Mouse (Mus musculus): Measurements from ENCODE around the gene Cc2d1a.

Cc2d1a gene

DNA sequence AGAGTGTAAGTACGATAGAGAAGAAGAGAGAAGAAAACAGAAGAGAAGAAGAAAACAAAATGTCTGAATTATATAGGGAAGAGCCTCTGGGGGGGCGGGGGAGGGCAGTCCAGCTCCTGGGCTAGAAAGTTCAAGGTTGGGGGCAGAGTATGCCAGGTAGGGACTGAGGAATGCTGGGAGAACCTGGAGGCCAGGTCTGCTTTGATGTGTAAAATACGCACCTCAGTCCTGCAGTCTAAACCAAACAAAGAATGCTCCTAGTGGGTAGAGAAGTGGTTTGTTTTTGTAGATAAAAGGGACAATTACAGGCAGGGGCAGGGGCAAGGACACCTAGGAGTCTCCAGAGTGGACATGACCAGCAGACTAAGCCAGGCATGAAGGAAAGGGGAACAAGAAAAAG is 29.7 kb upstream of the Cc2d1a start:
- DNase-seq (ENCODE audit: low spot score): no peak

DNA sequence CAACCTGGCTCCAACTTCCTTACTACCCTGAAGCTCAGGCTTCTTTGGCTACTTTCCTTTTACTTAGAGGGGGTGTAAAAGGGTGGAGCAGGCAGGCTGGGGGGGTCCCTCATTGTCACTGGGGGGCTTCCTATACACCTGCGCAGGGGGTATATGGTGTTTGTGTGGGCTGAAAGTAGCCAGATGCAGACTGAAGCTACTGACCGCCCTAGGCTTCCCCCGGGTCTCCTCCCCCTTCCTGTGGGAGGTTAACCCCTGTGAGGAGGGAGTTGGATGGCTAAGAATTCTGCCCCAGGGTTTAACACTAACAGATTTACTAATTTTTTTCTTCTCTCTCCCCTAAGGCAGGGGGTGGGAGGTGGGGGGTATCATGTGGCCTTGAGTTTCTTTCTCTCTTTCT is 28.8 kb upstream of the Cc2d1a start:
- no peak for DNase-seq (ENCODE audit: low spot score)

DNA sequence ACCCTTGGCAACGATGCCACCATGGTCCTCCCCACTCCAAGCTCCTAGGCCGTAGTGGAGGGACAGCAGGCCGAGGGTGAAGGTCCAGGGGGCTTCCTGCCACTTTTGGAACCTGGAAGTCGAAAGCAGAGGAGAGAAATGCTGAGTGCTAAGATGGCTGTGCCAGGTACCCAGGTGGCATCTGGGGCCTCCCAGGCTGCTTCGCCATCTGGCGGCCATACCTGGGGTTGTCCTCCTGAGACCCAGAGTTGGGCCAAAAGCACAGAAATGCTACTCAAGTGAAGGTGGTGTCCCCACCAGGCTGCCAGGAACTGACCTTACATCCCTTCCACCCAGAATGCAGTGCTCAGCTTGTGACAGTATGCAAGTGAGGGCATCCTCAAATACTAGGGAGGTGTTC is 26.1 kb upstream of the Cc2d1a start:
- DNase-seq (ENCODE audit: low spot score): no peak

DNA sequence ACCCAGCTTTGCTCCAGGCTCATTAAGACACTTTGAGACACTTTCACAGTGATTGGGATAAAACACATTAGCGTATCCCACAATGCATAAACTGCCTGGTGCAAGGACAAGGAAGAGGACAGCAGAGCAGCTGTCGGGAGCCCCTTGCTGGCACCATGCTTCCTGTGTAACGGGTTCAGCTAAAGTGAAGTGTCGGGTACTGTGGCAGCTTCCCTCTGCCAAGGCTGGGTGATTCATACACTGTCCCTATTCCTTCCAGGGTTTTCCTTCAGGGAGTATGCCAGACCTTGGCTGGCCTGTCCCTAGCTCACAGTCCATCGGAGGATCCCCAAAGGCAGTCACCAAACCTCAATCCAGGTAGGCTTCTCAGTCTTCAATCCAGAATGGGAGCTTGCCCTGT is 22.4 kb upstream of the Cc2d1a start:
- no peak for DNase-seq (ENCODE audit: low spot score)

DNA sequence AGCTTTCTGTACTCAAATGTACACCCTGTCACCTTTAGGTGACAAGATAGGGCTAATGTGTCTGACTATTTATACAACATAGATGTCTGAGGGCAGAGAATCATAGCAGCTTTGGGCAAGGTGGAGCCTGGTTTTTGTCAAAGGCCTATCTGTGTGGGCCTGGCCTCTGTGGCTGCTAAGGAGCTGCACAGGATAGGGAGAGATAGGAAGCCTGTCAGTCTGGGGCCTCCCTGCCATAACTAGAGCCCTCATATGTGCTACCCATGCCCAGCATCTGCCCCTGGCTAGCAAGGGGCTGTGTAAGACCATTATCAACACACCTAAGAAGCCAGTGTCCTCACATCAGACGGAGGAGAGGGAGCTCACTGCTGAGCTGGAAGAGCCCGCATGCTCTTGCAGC is 20.0 kb upstream of the Cc2d1a start:
- no peak for DNase-seq (ENCODE audit: low spot score)

DNA sequence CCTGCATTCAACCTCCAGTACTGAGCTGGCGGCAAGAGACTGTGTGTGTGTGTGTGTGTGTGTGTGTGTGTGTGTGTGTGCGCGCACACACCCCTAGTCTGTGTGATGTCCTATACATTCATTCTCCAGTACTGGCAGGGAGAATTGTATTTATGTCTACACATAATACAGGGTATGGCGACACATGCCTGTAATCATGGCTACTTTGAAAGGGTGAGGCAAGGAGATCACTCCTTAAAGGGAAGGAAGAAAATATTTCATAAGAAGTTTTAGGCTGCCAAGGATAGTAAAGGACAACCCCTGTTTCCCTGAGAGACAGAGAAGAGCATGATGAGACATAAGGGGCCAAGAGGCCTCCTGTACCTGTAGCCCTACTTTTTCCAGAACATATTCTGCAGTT is 9.9 kb upstream of the Cc2d1a start:
- DNase-seq (ENCODE audit: low spot score): no peak

DNA sequence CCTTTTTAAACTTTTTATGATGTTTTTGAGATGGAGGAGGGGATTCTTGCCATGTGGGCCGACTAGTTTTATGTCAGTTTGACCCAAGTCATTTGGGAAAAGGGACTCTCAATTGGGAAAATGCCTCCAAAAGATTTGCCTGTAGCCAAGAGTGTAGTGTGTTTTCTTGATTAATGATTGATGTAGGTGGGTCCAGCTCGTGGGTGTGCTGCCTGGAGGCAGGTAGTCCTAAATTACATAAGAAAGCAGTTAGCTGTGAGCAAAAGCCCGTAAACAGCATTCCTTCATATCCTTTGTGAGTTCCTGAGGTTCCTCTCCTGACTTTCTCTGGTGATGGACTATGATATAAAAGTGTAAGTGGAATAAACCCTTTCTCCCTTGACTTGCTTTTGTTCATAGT is 1.4 kb upstream of the Cc2d1a start:
- no peak for DNase-seq (ENCODE audit: low spot score)

DNA sequence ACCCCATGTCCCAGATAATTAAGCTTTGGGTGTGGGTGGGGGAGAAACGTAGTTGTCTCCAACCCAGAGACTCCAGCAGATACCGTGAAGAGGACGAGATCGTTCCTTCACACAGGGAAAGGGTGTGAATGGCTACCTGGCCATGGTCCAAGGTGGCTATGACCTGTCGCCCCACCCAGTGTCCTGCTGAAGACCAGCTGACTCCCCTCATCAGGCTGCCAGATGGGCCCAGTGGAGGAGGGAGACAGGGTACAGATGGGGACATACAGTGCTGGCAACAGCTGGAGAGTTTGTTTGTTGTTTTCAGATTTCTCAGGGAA is 755 bp upstream of the Cc2d1a start:
- DNase-seq (ENCODE audit: low spot score): no peak

DNA sequence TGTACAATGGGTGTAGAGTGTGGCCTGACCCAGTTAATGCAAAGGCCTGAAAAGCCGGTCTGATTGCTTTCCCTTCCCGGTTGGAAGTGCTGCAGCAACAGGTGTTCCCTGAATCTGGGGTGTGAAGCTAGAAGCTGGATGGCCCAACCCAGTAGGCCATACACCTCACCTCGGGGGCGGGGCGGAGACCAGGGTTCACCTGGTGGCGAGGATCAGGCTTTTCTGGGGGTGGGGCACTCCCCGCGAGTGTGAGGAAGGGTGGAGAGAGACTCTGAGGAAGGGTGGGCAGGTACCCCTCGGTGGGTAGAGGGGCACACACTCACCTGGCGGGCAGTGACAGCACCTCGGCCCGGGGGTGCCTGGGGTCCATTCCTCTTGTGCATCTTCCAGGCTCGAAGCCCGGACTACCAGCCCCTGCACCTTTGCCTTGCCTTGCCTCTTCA is 391 bp downstream of the Cc2d1a start:
- no peak for DNase-seq (ENCODE audit: low spot score)

DNA sequence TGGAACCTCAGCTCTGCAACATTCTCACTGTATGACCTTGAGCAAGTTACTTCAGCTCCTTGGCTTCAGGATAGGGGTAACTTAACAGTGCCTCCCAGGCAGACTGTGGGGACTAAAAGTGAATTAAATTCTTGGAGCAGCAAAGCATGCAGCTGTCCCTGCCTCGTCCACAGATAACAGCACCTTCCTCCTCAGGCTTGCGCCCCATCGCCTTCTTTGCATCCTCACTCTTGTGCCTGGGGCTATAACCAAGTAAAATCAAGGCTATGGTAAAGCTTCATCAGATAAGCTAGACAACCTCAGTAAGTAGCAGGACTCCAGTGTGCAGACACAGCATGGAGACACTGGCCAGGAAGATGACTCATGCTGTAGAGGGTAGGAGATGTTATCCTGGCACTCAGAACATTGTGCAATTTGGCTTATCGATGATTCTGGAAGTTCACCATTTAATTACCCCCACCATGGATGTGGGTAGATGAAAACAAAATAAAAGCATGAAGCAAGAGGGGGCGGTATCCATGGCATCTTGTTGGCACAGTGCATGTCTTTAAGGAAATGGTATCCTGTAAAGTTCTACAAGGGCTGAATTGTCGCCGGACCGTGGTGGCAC is 3.0 kb downstream of the Cc2d1a start:
- peak; percentile 36 for DNase-seq (ENCODE audit: low spot score)

DNA sequence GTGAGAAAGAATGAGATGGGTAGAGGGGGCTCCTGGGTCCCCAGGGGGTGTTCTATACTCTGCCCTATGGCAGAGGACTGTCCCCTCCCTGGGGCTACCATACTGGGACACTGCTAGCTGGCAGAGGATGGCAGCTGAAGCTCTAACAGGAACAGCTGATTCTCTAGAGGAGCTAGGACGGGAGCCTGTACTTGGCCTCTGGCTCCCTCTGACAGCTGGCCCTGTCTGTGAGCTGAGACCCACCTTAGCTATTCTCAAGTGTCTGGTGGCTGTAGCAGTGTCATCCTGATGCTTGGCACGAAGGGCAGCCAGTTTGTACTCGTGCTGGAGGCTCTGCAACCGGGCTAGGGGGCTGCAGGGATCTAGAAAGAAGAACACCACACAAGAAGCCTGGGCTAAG is 6.9 kb downstream of the Cc2d1a start:
- DNase-seq (ENCODE audit: low spot score): no peak

DNA sequence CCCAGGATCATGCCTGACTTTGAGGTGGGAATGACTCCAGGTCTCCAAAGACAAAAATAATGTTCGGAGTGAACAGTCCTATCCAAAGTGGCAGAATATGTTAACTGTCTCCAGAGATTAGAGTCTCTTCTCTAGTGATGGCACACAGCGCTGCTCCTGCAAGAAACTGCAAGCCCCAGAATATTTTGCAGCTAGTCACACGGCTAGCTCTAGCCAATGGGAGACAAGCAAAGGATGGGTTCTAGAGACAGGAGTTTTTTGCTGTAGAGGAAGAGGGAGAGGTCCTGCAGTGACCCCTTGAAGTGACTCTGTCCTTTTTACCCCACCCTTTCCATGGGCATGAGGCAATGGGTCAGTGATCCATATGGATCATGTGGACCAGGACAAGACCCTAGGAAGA is 9.9 kb downstream of the Cc2d1a start:
- DNase-seq (ENCODE audit: low spot score): no peak

DNA sequence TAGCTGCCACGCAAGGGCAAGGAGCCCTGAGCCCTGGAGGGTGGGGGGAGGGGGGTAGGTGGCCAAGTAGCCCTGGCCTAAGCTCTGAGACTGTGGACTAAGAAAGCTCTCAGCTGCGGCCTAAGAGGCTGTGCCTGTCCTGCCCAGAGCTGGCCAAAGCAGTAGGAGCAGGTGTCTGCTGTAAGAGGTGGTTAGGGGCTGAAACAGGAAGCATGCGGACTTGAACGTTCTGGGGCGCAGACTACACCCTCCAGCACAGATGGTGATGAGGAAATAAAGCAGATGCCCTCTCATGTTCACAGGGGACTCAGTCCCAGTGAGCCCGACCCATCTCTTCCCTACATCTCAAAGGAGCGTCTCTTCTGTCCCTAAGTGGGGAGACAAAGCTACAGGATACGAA is 15.5 kb downstream of the Cc2d1a start:
- no peak for DNase-seq (ENCODE audit: low spot score)

DNA sequence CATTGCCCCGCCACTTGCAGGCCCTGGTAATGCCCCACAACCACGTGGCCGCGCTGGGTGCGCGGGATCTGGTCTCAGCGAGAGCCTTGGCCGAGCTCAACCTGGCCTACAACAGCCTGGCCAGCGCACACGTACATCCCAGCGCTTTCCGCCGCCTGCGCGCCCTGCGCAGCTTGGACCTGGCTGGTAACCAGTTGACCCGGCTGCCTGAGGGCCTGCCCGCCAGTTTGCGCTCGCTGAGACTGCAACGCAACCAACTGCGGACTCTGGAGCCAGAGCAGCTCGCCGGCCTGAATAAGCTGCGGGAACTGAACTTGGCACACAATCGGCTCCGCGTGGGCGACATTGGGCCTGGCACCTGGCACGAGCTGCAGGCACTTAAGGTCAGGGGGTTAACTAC is 16.9 kb downstream of the Cc2d1a start:
- no peak for DNase-seq (ENCODE audit: low spot score)

DNA sequence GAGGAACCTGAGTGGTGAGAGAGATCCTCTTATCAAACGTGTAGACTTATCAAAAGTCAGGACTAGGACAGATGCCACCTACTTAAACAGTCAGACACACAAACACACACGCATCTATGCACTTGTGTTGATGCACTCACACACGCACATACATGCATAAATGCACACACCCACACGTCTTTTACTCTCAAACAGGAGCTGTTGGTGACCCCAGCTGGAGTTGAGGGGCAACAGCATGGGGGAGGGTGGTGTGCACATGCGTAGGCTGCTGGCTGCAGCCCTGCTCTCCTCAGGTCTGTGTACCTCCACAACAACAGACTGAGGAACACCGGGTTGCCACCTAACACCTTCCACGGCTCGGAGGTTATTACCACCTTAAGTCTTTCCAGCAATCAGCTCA is 19.5 kb downstream of the Cc2d1a start:
- no peak for DNase-seq (ENCODE audit: low spot score)

DNA sequence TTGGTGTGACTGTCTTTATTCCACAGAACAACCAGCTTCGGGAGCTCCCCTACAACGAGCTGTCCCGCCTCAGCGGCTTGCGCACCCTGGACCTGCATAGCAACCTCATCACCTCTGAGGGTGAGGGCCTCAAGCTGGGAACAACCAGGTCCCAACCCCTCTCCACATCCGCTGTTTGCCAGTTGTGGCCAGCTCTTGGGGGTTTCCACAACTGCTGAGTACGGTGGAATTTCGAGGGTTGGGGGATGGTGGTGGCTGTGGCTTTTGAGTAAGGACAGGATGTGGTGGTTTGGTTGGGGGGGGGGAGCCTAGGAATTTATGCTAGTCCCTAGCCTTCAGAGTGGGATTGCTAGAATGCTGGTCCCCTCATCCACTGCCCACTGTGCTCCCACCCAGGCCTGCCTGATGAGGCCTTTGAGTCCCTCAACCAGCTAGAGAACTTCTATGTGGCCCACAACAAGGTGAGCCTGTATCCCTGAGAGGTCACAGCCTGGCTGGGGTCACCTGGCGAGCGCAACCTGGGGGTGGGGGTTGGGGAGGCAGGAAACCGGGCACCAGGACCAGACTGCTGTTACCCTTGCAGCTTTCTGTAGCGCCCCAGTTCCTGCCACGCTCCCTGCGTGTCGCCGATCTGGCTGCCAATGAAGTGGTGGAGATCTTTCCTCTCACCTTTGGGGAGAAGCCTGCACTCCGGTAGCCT is 20.4 kb downstream of the Cc2d1a start:
- no peak for DNase-seq (ENCODE audit: low spot score)

DNA sequence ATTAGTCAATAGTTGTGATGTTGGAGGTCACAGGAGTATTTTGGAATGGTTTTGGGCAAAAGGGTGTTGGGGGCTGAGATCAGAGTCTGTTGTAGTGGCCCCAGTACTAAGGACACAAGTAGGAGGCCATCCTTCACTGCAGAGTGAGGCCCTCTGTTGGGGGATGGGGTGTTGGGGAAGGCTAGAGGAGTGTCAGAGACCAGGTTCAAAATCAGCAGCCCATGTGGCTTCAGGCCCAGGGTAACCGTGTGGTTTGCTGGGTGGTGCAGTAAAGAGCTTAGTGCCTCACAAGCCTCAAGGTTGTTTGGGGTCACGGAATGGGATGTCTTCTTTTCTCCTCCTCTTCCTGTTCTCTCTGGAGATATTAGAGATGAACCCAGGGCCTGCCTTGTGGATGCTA is 21.0 kb downstream of the Cc2d1a start:
- no peak for DNase-seq (ENCODE audit: low spot score)

DNA sequence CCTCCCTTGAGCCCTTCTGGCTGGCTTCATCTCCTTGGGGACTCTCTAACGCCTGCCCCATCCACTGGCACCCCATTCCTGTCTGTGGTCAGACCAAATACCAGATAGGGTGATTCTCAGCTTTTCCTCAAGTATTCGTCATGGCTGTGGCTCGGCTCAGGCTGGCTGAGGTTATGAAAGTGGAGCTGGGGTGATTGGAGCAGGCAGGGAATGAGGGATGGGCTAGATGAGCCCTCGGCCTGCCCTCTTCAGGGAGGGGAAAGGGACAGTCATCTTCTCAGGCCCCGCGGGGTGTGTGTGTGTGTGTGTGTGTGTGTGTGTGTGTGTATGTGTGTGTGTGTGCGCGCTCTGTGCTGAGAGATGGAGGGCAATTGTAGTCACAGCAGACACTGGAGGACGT is 22.1 kb downstream of the Cc2d1a start, which contains the start of gene Podnl1:
TSS of gene Podnl1 (plus strand) at position 334 of the 400 bp plus-strand sequence.
- no peak for DNase-seq (ENCODE audit: low spot score)

DNA sequence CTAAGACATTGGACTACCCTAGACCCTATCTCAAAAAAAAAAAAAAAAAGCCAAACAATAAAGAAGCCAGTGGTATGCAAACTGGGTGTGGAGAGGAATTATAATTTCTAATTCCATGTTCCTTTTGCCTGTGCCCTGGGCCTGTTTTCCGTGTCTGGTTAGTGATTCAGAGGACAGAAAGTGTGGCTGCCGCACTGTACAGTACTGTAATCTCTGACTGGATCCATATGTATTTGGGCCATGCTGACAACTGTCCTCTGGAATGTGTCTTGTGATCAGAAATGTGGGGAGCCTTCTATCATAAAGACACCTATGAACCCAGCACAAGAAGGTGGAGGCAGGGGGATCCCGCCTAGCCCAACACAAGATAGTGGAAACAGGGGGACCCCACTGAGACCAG is 25.6 kb downstream of the Cc2d1a start:
- DNase-seq (ENCODE audit: low spot score): no peak

DNA sequence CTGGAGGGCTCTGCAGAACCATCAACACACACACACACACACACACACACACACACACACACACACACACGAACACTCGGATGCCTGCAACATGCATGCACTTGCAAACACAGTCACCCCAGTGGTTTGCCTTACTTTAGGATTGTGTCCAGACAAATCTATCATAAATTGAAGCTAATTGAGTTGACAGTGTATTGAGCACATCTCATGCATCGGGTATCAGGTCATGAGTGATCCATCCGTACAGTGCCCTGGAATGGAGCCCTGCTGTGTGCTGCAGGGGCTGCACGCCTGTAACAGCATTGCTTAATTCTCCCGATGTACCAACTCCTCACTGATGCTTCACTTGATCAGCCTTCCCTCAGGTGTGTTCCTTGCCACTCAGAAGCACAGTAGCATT is 32.1 kb downstream of the Cc2d1a start:
- no peak for DNase-seq (ENCODE audit: low spot score)

DNA sequence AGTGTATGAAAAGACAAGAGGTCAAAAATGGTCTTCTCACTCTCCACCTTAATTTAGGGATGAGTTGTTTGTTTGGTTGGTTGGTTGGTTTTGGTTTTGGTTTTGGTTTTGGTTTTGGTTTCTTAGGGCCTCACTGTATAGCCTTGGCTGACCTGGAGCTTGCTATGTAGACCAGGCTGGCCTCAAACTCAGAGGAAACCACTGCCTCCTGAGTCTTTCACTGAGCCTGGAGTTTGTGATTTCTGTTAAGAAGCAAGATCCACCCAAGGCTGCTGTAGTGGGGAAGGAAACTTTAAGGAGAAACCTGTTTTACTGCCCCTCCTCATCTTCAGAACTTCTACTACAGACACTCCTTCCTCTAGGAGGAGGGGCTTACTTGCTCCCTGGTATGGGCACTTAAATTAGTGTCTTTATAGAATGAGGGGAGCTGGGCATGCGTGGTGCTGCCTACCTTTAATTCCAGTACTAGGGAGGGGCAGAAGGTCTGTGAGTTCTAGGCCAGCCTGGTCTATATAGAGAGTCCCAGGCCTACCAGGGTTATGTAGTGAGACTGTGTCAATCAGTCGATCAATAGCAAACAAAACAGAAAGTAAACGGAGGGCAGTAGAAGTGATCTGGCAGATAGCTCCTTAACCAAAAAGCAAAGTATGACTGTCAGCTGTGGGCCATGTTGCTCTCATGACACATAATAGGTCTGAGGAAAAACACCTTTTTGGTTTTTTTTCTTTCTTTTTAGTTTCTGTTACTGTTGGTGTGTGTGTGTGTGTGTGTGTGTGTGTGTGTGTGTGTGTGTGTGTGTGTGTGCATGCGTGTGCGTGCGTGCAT is 41.3 kb downstream of the Cc2d1a start:
- DNase-seq (ENCODE audit: low spot score): no peak

DNA sequence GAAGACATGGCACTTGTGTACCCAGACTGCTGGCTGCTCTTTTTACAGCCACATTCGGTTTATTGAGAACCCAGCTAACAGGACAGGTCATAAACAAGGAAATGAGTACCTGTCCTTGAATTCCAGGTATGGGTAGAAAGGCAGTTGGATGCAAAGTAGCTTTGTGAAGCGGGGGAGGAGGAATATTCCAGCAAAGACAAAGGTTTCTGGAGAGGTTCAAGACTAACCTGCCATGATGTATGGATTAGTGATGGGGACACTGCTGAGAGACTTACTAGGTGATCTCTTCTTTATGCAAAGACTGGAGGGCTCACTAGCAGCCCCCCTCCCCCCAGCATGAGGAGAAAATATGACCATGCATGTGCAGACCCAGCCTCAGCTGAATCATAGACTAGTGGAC is 42.1 kb downstream of the Cc2d1a start:
- no peak for DNase-seq (ENCODE audit: low spot score)

Measured in ovary, adult 18-20 months (tissue).